Mouse (Mus musculus) CH12.LX (cell line): Measurements from ENCODE around the gene Egln2. TPM values are rescaled to one million over a fixed set of nuclear protein-coding genes. Genes with fewer than 3 reads are reported as not detected.

Source experiments
- DNase-seq: peaks from one replicate; pipeline ENCODE4 v3.0.0-alpha.2; 2013; ENCODE audit errors: extremely low read depth
- H3K27ac ChIP-seq: 2 replicates; pipeline ENCODE4 v1.5.1; 2012; ENCODE audit warnings: low read depth, mild to moderate bottlenecking, control low read depth, moderate library complexity; ENCODE audit not compliant: insufficient read depth
- H3K27me3 ChIP-seq: replicated peaks from 2 replicates; pipeline ENCODE3; 2012; ENCODE audit warnings: inconsistent platforms
- H3K36me3 ChIP-seq, 2 experiments: replicated peaks in 1 of 2; 2 replicates each; pipeline versions ENCODE3 to v1.6.1; 2012; ENCODE audit warnings: inconsistent platforms in 1 of 2, low read length in 1 of 2, mild to moderate bottlenecking in 1 of 2, mixed read lengths in 1 of 2, moderate library complexity in 1 of 2; ENCODE audit not compliant: control insufficient read depth in 1 of 2, insufficient read depth in 1 of 2
- H3K4me1 ChIP-seq, 2 experiments: 2 replicates each; pipeline ENCODE4 v1.6.1; 2012; ENCODE audit warnings: inconsistent platforms in 1 of 2, moderate library complexity in 1 of 2; ENCODE audit not compliant: insufficient read depth in 2 of 2, control insufficient read depth in 1 of 2
- H3K4me2 ChIP-seq: 2 replicates; pipeline ENCODE4 v1.6.1; 2012; ENCODE audit warnings: low read depth, mild to moderate bottlenecking, control low read depth; ENCODE audit not compliant: poor library complexity, insufficient read depth, severe bottlenecking
- H3K4me3 ChIP-seq, 3 experiments: fragments of 150-350 bp in 1 of 3; sonication (generic) in 1 of 3; replicated peaks in 1 of 3; 2 replicates each; pipeline versions ENCODE3 to v1.5.1; 2011 to 2012; ENCODE audit warnings: low read depth in 2 of 3, low read length in 2 of 3, mild to moderate bottlenecking in 2 of 3, moderate library complexity in 2 of 3, control low read depth in 1 of 3, improper control_type of control experiment in 1 of 3, inconsistent platforms in 1 of 3, mixed read lengths in 1 of 3; ENCODE audit not compliant: poor library complexity in 1 of 3
- H3K79me2 ChIP-seq: replicated peaks from 2 replicates; pipeline ENCODE4 v1.6.1; 2012; ENCODE audit warnings: mild to moderate bottlenecking, moderate library complexity; ENCODE audit not compliant: control insufficient read depth, poor library complexity, insufficient read depth, severe bottlenecking; ENCODE audit errors: extremely low read depth
- H3K9ac ChIP-seq: 2 replicates; pipeline ENCODE4 v1.6.1; 2012; ENCODE audit warnings: low read depth, mild to moderate bottlenecking, control low read depth, moderate library complexity; ENCODE audit not compliant: insufficient read depth
- H3K9me3 ChIP-seq: replicated peaks from 2 replicates; pipeline ENCODE3; 2012; ENCODE audit warnings: low read length, inconsistent platforms, mixed read lengths
- CHD2 ChIP-seq: IDR thresholded peaks from 2 replicates; pipeline ENCODE4 v1.6.1; 2011; ENCODE audit warnings: low read length, improper control_type of control experiment
- ETS1 ChIP-seq: conservative IDR thresholded peaks from 2 replicates; pipeline ENCODE4 v1.6.1; 2012; ENCODE audit warnings: low read depth, mild to moderate bottlenecking, inconsistent platforms, low read length, improper control_type of control experiment, moderate library complexity
- HCFC1 ChIP-seq: IDR thresholded peaks from 2 replicates; pipeline ENCODE4 v1.6.1; 2012; ENCODE audit warnings: low read depth, mild to moderate bottlenecking, inconsistent platforms, low read length, improper control_type of control experiment
- IRF4 ChIP-seq: IDR thresholded peaks from 2 replicates; pipeline ENCODE4 v1.6.1; 2014; ENCODE audit warnings: low read depth, mild to moderate bottlenecking, inconsistent platforms, low read length, improper control_type of control experiment
- JUND ChIP-seq: conservative IDR thresholded peaks from 2 replicates; pipeline ENCODE4 v1.6.1; 2011; ENCODE audit warnings: low read depth, low read length, improper control_type of control experiment
- KAT2A ChIP-seq: IDR thresholded peaks from 2 replicates; pipeline ENCODE4 v1.6.1; 2012; ENCODE audit warnings: low read length, improper control_type of control experiment, inconsistent platforms; ENCODE audit not compliant: insufficient replicate concordance
- MAFK ChIP-seq: IDR thresholded peaks from 2 replicates; pipeline ENCODE4 v1.6.1; 2011; ENCODE audit warnings: low read length, improper control_type of control experiment; ENCODE audit not compliant: insufficient replicate concordance
- MAX ChIP-seq: IDR thresholded peaks from 2 replicates; pipeline ENCODE4 v1.6.1; 2011; ENCODE audit warnings: low read length, improper control_type of control experiment
- MEF2A ChIP-seq: IDR thresholded peaks from 2 replicates; pipeline ENCODE4 v1.6.1; 2014; ENCODE audit warnings: low read depth, mild to moderate bottlenecking, inconsistent platforms, low read length, improper control_type of control experiment, borderline replicate concordance
- NRF1 ChIP-seq: IDR thresholded peaks from 2 replicates; pipeline ENCODE4 v1.6.1; 2014; ENCODE audit warnings: low read depth, mild to moderate bottlenecking, inconsistent platforms, low read length, improper control_type of control experiment, moderate library complexity
- PAX5 ChIP-seq: IDR thresholded peaks from 2 replicates; pipeline ENCODE4 v1.6.1; 2012; ENCODE audit warnings: low read length, inconsistent platforms, mixed read lengths
- POLR2A ChIP-seq: IDR thresholded peaks from 2 replicates; pipeline ENCODE4 v1.6.1; 2011; ENCODE audit warnings: low read depth, mild to moderate bottlenecking, improper control_type of control experiment, low read length
- RAD21 ChIP-seq: IDR thresholded peaks from 2 replicates; pipeline ENCODE4 v1.6.1; 2011; ENCODE audit warnings: low read depth, mild to moderate bottlenecking, low read length, improper control_type of control experiment, moderate library complexity
- RCOR1 ChIP-seq: conservative IDR thresholded peaks from 2 replicates; pipeline ENCODE4 v1.6.1; 2012; ENCODE audit warnings: low read depth, mild to moderate bottlenecking, inconsistent platforms, low read length, improper control_type of control experiment
- SMC3 ChIP-seq: IDR thresholded peaks from 2 replicates; pipeline ENCODE4 v1.6.1; 2011; ENCODE audit warnings: low read depth, low read length, improper control_type of control experiment
- TBP ChIP-seq: conservative IDR thresholded peaks from 2 replicates; pipeline ENCODE4 v1.6.1; 2011; ENCODE audit warnings: low read depth, low read length, improper control_type of control experiment
- TCF12 ChIP-seq: IDR thresholded peaks from 2 replicates; pipeline ENCODE4 v1.6.1; 2014; ENCODE audit warnings: low read depth, mild to moderate bottlenecking, inconsistent platforms, low read length, improper control_type of control experiment
- USF2 ChIP-seq: conservative IDR thresholded peaks from 2 replicates; pipeline ENCODE4 v1.6.1; 2011; ENCODE audit warnings: low read depth, low read length, improper control_type of control experiment
- ZC3H11A ChIP-seq: IDR thresholded peaks from 2 replicates; pipeline ENCODE4 v1.6.1; 2012; ENCODE audit warnings: low read depth, mild to moderate bottlenecking, inconsistent platforms, low read length, improper control_type of control experiment
- ZKSCAN1 ChIP-seq: IDR thresholded peaks from 2 replicates; pipeline ENCODE4 v1.6.1; 2012; ENCODE audit warnings: low read depth, inconsistent platforms, low read length, improper control_type of control experiment, borderline replicate concordance
- ZMIZ1 ChIP-seq: IDR thresholded peaks from 2 replicates; pipeline ENCODE4 v1.6.1; 2012; ENCODE audit warnings: low read depth, mild to moderate bottlenecking, inconsistent platforms, low read length, improper control_type of control experiment
- ZNF384 ChIP-seq: IDR thresholded peaks from 2 replicates; pipeline ENCODE4 v1.6.1; 2012; ENCODE audit warnings: low read depth, low read length, improper control_type of control experiment, inconsistent platforms
- dilution Hi-C: fragments of 300-500 bp; cut with MboI; formaldehyde crosslinking; loops from 2 replicates; pipeline ENCODE4 v1.14.3; 2020; ENCODE audit warnings: low sequenced_read_pairs; ENCODE audit not compliant: extremely low pct_unique_long_range_greater_than_20kb, extremely low pct_ligation_motif_present
- in situ Hi-C: fragments of 300-500 bp; cut with MboI; formaldehyde crosslinking; loops from 3 replicates; pipeline ENCODE4 v1.14.3; 2019; ENCODE audit warnings: low sequenced_read_pairs, low pct_ligation_motif_present, low pct_unique_long_range_greater_than_20kb, mixed read lengths
- polyA plus RNA-seq: library from polyadenylated mRNA; unstranded; fragments of >175 nt; gene quantifications from 2 replicates; pipeline ENCODE4 v1.2.1, GENCODE M21; 2012; ENCODE audit warnings: low read depth; ENCODE audit not compliant: insufficient read length
- total RNA-seq, 2 experiments: library from RNA; depleted of rRNA; stranded (reverse); fragments of 300-350 nt in 1 of 2; fragments of >200 nt in 1 of 2; gene quantifications; 2 replicates each; pipeline ENCODE4 v1.2.3; 2012 to 2014

The Egln2 gene
- total and polyA plus RNA-seq, 3 experiments, result 37.9 to 115 (median 103) TPM

DNA sequence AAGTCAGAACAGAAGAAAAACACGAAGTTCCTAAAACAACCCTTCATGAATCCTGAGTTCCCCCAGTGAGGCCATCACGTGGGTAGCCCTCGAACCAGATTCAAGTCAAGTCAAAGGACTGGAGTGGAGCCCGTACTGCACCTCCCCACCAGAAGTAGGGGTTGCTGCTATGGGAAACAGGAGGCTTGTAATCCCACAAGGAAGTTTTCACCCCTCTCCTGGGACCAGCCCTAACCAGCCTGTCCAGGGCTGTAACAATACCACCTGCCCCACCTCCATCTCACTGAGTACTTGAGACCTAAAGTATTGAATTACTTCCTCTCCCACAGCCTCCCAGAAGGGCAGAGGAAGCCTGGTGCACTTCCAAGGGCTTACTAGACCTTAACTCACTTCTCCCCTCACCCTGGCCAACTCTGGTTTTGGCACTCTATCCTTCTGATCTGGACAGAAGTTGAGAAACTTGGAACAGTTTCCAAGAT lies 48.5 kb downstream of the Egln2 start:
- Histone ChIP-seq H3K27me3 (peaks cover 68% of the 10 kb centered on the region), H3K36me3 (no peaks in the 10 kb centered on the region), H3K9ac (no peak overlapping the region), H3K9me3 (peaks cover 4% of the 10 kb centered on the region), H3K4me2 (no peak overlapping the region), H3K4me1 (no peaks in the 10 kb centered on the region), H3K4me3 (no peak overlapping the region), H3K79me2 (no peaks in the 10 kb centered on the region), H3K27ac (no peak overlapping the region)
- no peak for DNase-seq
- in situ Hi-C loops (no loop called here), dilution Hi-C loops (no loop called here)
- TF ChIP-seq SMC3 (no peak), CHD2 (no peak), TCF12 (no peak), PAX5 (no peak), USF2 (no peak), RAD21 (no peak), MAX (no peak), HCFC1 (no peak), TBP (no peak), ZNF384 (no peak), NRF1 (no peak), JUND (no peak), KAT2A (no peak), MAFK (no peak), ZMIZ1 (no peak)

DNA sequence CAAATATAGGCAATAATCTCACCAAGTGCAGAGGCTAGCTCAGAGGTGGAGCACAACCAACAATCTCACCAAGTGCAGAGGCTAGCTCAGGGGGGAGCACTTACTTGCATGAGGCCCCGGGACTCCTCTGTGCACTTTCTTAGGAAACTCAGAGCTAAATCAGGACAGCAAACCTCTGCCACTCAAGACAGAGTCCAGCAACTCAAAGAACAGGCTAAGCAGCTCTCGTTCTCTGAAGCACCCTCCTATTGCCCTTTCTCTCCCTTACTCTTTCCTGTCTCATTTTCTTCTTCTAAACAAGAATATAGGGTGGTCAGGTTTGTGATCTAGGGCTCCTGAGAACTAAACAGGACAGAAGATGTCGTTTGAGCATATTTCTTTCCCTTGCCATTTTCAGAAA lies 54.6 kb downstream of the Egln2 start:
- H3K27ac ChIP-seq, result no peak overlapping the region
- peaks cover 15% of the 10 kb centered on the region for H3K9me3 ChIP-seq
- dilution Hi-C loops, result no loop called here
- in situ Hi-C loops, result no loop called here
- H3K9ac ChIP-seq, result no peak overlapping the region
- no peaks in the 10 kb centered on the region for H3K4me1 ChIP-seq
- H3K27me3 ChIP-seq, result peaks cover 59% of the 10 kb centered on the region
- H3K79me2 ChIP-seq, result no peaks in the 10 kb centered on the region
- no peak overlapping the region for H3K4me3 ChIP-seq
- TF ChIP-seq ZKSCAN1 (no peak), CHD2 (no peak), HCFC1 (no peak), RCOR1 (no peak), ZC3H11A (no peak), ETS1 (no peak), SMC3 (no peak), MEF2A (no peak), IRF4 (no peak), POLR2A (no peak)
- DNase-seq, result no peak
- H3K4me2 ChIP-seq, result no peak overlapping the region
- no peaks in the 10 kb centered on the region for H3K36me3 ChIP-seq
